Comparison of ENCODE assay signal across 8 mouse cellular contexts in the genomic region with DNA sequence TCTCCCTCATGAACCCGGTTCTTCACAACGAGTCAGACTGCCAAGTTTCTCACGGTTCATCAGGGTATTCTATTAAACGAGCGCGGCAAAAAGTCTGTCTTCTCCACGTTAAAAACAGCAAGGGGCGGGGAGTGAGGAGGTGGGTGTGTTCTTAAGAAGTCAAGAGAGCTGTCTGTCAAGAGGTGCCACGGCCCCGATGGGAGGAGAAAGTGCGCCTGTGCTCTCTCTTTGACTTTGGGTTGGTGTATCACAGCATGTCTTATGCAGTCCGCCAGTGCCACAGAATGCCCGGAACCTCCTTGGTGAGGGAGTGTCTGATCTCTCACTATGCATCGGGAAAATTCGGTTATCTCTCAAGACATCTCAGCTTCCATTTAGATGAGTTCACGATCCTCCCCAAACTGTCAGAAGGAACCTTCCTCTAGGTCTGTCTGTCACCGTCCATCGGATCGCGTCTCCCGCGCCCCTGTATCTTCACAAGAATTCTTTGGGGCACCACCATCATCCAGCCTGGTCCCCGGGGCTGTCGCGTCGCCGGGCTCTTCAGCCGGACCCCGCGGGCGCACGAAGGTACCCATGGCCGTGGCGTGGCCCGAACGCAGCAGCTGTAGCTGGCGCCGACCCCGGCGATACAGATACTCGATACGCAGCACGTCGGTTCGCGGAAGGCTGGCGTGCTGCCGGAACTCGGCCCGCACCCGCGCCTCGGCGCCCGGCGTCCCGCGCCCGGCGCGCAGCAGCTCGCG. TPM values are rescaled to one million over a fixed set of nuclear protein-coding genes. Genes with fewer than 3 reads are reported as not detected.
DNase-seq lines count a peak whose midpoint lies in the region; ATAC-seq and TF ChIP-seq lines count a peak whose summit lies in the region.

E130208F15Rik (plus strand) TSS at position 202 of the 746 bp plus-strand sequence.

- under 1% methylated on average over 63 of the region's 63 CpGs for WGBS in forebrain, embryonic 15.5 days
- 2% methylated on average over 63 of the region's 63 CpGs for whole genome bisulfite sequencing in lung, postnatal 0 days

- H3K9ac ChIP-seq in forebrain, embryonic 15.5 days (replicated peaks): peak within 1 kb of the TSS; percentile 97
- peak within 1 kb of the TSS; percentile 69 for H3K9ac ChIP-seq in lung, postnatal 0 days (replicated peaks; ENCODE audit: low read depth)

- peak; percentile 68 for ATAC-seq in forebrain, embryonic 15.5 days (replicated peaks)
- peak; percentile 64 for ATAC-seq in lung, postnatal 0 days

- H3K9me3 ChIP-seq in forebrain, embryonic 15.5 days: no peaks in the 10 kb centered on the region
- no peaks in the 10 kb centered on the region; the same call in 1 of the 2 replicates for H3K9me3 ChIP-seq in lung, postnatal 0 days (ENCODE audit: low read length)

- peaks cover 19% of the 10 kb centered on the region for H3K4me1 ChIP-seq in forebrain, embryonic 15.5 days
- H3K4me1 ChIP-seq in lung, postnatal 0 days (ENCODE audit: insufficient read depth, low read depth, low read length): no peaks in the 10 kb centered on the region

- peak within 1 kb of the TSS; percentile 75 for H3K4me2 ChIP-seq in forebrain, embryonic 15.5 days (replicated peaks)
- H3K4me2 ChIP-seq in lung, postnatal 0 days (replicated peaks; ENCODE audit: low read depth, low read length): peak within 1 kb of the TSS; percentile 82

- TF ChIP-seq EP300 in lung, postnatal 0 days (IDR thresholded peaks at IDR 0.05): no peak

- H3K36me3 ChIP-seq in forebrain, embryonic 15.5 days: no peaks in the 10 kb centered on the region
- no peaks in the 10 kb centered on the region for H3K36me3 ChIP-seq in lung, postnatal 0 days (ENCODE audit: insufficient read depth, low read length)

- H3K4me3 ChIP-seq in forebrain, embryonic 15.5 days: peak within 1 kb of the TSS; percentile 100
- H3K4me3 ChIP-seq in lung, postnatal 0 days (ENCODE audit: low read depth, low read length): peak within 1 kb of the TSS; percentile 63

- no peak for TF ChIP-seq CTCF in lung, postnatal 0 days (IDR thresholded peaks at IDR 0.05)

- intact Hi-C loops in heart, postnatal 36 days (cut with DNase I): no loop called here

- DNase-seq in MEL-GATA-1-ER (ENCODE audit: extremely low read depth, low read depth): peak; percentile 87
- DNase-seq in cerebellum, adult 11 months: peak; percentile 68
- DNase-seq in heart, postnatal 36 days: peak; percentile 60
- DNase-seq in layer of hippocampus, adult 8-10 months (ENCODE audit: low spot score in 2 of 2): peak; percentile 61 to 70
- peak; percentile 92 for DNase-seq in lung, postnatal 0 days (ENCODE audit: low spot score)
- DNase-seq in ovary, postnatal 36 days (ENCODE audit: low spot score): peak; percentile 55
- DNase-seq in thymus, postnatal 25 days: peak; percentile 74

- H3K27ac ChIP-seq in forebrain, embryonic 15.5 days (replicated peaks): peak within 1 kb of the TSS; percentile 90
- H3K27ac ChIP-seq in lung, postnatal 0 days (ENCODE audit: low read length): peak within 1 kb of the TSS; percentile 89

- H3K27me3 ChIP-seq in forebrain, embryonic 15.5 days: no peaks in the 10 kb centered on the region
- no peaks in the 10 kb centered on the region for H3K27me3 ChIP-seq in lung, postnatal 0 days (replicated peaks; ENCODE audit: insufficient read depth, low read length)

RNA-seq across cellular contexts. Expression of gene E130208F15Rik, which starts in this region (rescaled TPM):
- polyA plus RNA-seq in forebrain, embryonic 15.5 days (2015; fragmentation: Nextera tagmentation; extraction: Ambion mirVana): not detected in 2 replicates
- total RNA-seq in heart, postnatal 36 days (2021): under 1 TPM; 0.65 to 0.78 TPM
- under 1 TPM; 0.53 to 0.82 (median 0.66) TPM for total RNA-seq in layer of hippocampus, adult 8-10 months (2022)
- polyA plus RNA-seq in lung, postnatal 0 days (2015; fragmentation: Nextera tagmentation; extraction: Ambion mirVana): not detected in 2 replicates

Comparison
In these comparisons a context has a peak if more than half of its experiments do, and no peak if none do; other contexts are left out.
1. Peak in every context shown above with its lines: DNase-seq, ATAC-seq, H3K4me3 ChIP-seq and H3K27ac ChIP-seq.
2. Peak in ATAC-seq, H3K4me3 ChIP-seq, H3K27ac ChIP-seq, H3K9ac ChIP-seq and H3K4me2 ChIP-seq in forebrain, embryonic 15.5 days; RNA of the gene not detected or under 1 TPM.
3. Peak in DNase-seq in heart, postnatal 36 days; RNA of the gene not detected or under 1 TPM.
4. Peak in DNase-seq in layer of hippocampus, adult 8-10 months; RNA of the gene not detected or under 1 TPM.
5. Peak in DNase-seq, ATAC-seq, H3K4me3 ChIP-seq, H3K27ac ChIP-seq, H3K9ac ChIP-seq and H3K4me2 ChIP-seq in lung, postnatal 0 days; RNA of the gene not detected or under 1 TPM.